Mouse (Mus musculus): ENCODE measurements at regions not wholly inside any gene's neighbourhood (a gene's known extent, or its start where the extent isn't known, plus 50 kb on each side); places are given as distances from the start of the nearest gene placed in this dataset.

GRCm38 (mm10) chr14:66584699-66585098 is 575.7 kb upstream of the Gulo start:
- no peak for DNase-seq (ENCODE audit: low spot score in 2 of 2)

GRCm38 (mm10) chr14:66579904-66580492 is 571.0 kb upstream of the Gulo start:
- DNase-seq (ENCODE audit: low spot score in 2 of 2) = no peak

GRCm38 (mm10) chr14:66566600-66566999 is 557.6 kb upstream of the Gulo start:
- no peak for DNase-seq (ENCODE audit: low spot score in 2 of 2)

GRCm38 (mm10) chr14:66562744-66563143 is 553.7 kb upstream of the Gulo start:
- DNase-seq (ENCODE audit: low spot score in 2 of 2) = no peak

- DNase-seq (ENCODE audit: low spot score in 2 of 2) = no peak
These were observed 552.7 kb upstream of the Gulo start for GRCm38 (mm10) chr14:66561715-66562114.

- DNase-seq (ENCODE audit: low spot score in 2 of 2) = no peak
These were observed 552.1 kb upstream of the Gulo start for GRCm38 (mm10) chr14:66561042-66561590.

GRCm38 (mm10) chr14:66558393-66558792 is 549.4 kb upstream of the Gulo start:
- peak in 1 of 2 experiments; percentile 54 for DNase-seq (ENCODE audit: low spot score in 2 of 2)

- peak in 1 of 2 experiments; percentile 41 for DNase-seq (ENCODE audit: low spot score in 2 of 2)
These were observed 548.6 kb upstream of the Gulo start for GRCm38 (mm10) chr14:66557631-66558030.

- DNase-seq (ENCODE audit: low spot score in 2 of 2) = no peak
These were observed 529.5 kb upstream of the Gulo start for GRCm38 (mm10) chr14:66538498-66538897.

GRCm38 (mm10) chr14:66534671-66535070 is 525.7 kb upstream of the Gulo start:
- DNase-seq (ENCODE audit: low spot score in 2 of 2) = no peak

GRCm38 (mm10) chr14:66528135-66528534 is 519.1 kb upstream of the Gulo start:
- DNase-seq (ENCODE audit: low spot score in 2 of 2) = no peak

- peak in 1 of 2 experiments; percentile 63 for DNase-seq (ENCODE audit: low spot score in 2 of 2)
These were observed 518.1 kb upstream of the Gulo start for GRCm38 (mm10) chr14:66527061-66527460.

- DNase-seq (ENCODE audit: low spot score in 2 of 2) = no peak
These were observed 513.9 kb upstream of the Gulo start for GRCm38 (mm10) chr14:66522856-66523400.

GRCm38 (mm10) chr14:66521836-66522629 is 513.0 kb upstream of the Gulo start:
- no peak for DNase-seq (ENCODE audit: low spot score in 2 of 2)

GRCm38 (mm10) chr14:66516770-66517169 is 507.8 kb upstream of the Gulo start:
- DNase-seq (ENCODE audit: low spot score in 2 of 2) = no peak

- DNase-seq (ENCODE audit: low spot score in 2 of 2) = no peak
These were observed 501.7 kb upstream of the Gulo start for GRCm38 (mm10) chr14:66510750-66511149.

- DNase-seq (ENCODE audit: low spot score in 2 of 2) = no peak
These were observed 501.2 kb upstream of the Gulo start for GRCm38 (mm10) chr14:66510218-66510617.

GRCm38 (mm10) chr14:66509706-66510105 is 500.7 kb upstream of the Gulo start:
- DNase-seq (ENCODE audit: low spot score in 2 of 2) = no peak

GRCm38 (mm10) chr14:66501995-66502394 is 493.0 kb upstream of the Gulo start:
- DNase-seq (ENCODE audit: low spot score in 2 of 2) = no peak

- peak in 1 of 2 experiments; percentile 55 for DNase-seq (ENCODE audit: low spot score in 2 of 2)
These were observed 490.9 kb upstream of the Gulo start for GRCm38 (mm10) chr14:66499896-66500295.

- no peak for DNase-seq (ENCODE audit: low spot score in 2 of 2)
These were observed 486.1 kb upstream of the Gulo start for GRCm38 (mm10) chr14:66495146-66495545.

- DNase-seq (ENCODE audit: low spot score in 2 of 2) = peak; percentile 54 to 94
These were observed 485.5 kb upstream of the Gulo start for GRCm38 (mm10) chr14:66494518-66494923.

Data from left cerebral cortex, adult 8-10 months (tissue).